In the genomic region with DNA sequence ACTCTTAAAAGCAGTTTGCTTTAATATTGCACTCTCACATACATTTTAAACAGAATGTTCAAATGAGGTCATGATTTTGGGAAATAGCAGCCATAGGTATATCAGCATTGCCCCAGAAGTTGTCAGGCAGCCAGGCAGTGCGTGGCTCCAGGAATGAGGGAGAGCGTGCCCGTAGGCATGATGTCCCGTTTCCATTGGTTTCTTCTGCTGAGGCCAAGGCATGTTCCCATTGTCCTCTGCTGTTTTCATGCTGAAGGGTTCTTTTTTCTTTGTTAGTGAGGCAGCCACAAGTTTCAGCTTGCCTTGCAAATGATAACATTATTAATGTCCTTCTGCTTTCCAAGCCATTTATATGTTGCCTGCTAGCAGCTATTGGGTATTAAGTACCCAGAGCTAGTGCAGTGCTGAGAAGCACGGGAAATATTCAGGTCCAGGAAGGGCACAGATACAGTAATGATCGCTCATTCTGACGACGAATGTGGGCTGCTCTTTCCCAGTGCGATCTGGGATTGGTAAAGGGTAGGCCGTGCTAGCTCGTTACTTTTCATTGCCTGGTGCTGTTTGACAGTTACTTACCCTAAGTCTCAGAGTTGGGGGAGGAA, we compare ENCODE assay signal across 22 mouse cellular contexts.
A peak's percentile ranks its signal among the peaks of the same experiment; 100 is the strongest.
DNase-seq lines count a peak whose midpoint lies in the region; ATAC-seq and TF ChIP-seq lines count a peak whose summit lies in the region.
"Had no signal": no experiment of that assay in that cellular context is flagged by ENCODE, and none has a peak within 500 bp of the region (broad histone marks: within the 10 kb centered on the region; RNA-seq: fewer than 3 reads in every experiment).

No protein-coding gene starts in this region.

- TF ChIP-seq CTCF in brain, embryonic 14.5 days (IDR thresholded peaks at IDR 0.05; ENCODE audit: borderline replicate concordance, extremely low read depth, insufficient read depth, insufficient read length) = no peak
- no peak for TF ChIP-seq CTCF in hindbrain, postnatal 0 days (IDR thresholded peaks at IDR 0.05; ENCODE audit: low read depth)

- no peaks in the 10 kb centered on the region for H3K36me3 ChIP-seq in forebrain, embryonic 14.5 days (ENCODE audit: control insufficient read depth, insufficient read depth, low read length)
- H3K36me3 ChIP-seq in forebrain, embryonic 10.5 days (replicated peaks) = peaks cover 35% of the 10 kb centered on the region
- no peaks in the 10 kb centered on the region for H3K36me3 ChIP-seq in hindbrain, postnatal 0 days (ENCODE audit: insufficient read depth, low read length)
- no peaks in the 10 kb centered on the region for H3K36me3 ChIP-seq in kidney, embryonic 16.5 days (ENCODE audit: insufficient read depth, low read length)
- peaks cover 41% of the 10 kb centered on the region for H3K36me3 ChIP-seq in limb, embryonic 10.5 days
- H3K36me3 ChIP-seq: heart, embryonic 15.5 days had no signal

- ATAC-seq in forebrain, embryonic 14.5 days = 0 out of 2 replicates have a peak, but pooled peaks have one; percentile 32
- peak; percentile 72 for ATAC-seq in hindbrain, postnatal 0 days
- ATAC-seq in kidney, embryonic 16.5 days (ENCODE audit: low FRiP score, low TSS enrichment) = no peak
- ATAC-seq: liver, embryonic 12.5 days had no signal

- TF ChIP-seq POLR2A in brain, embryonic 14.5 days (IDR thresholded peaks at IDR 0.05; ENCODE audit: borderline replicate concordance, extremely low read depth, insufficient read depth, insufficient read length, poor library complexity, severe bottlenecking) = no peak

- H3K9me3 ChIP-seq in forebrain, embryonic 14.5 days (replicated peaks; ENCODE audit: control insufficient read depth, low read length) = no peaks in the 10 kb centered on the region
- H3K9me3 ChIP-seq in forebrain, embryonic 10.5 days = no peaks in the 10 kb centered on the region
- H3K9me3 ChIP-seq in hindbrain, postnatal 0 days (ENCODE audit: low read length) = no peaks in the 10 kb centered on the region
- peaks cover 5% of the 10 kb centered on the region; the same call in 1 of the 2 replicates for H3K9me3 ChIP-seq in kidney, embryonic 16.5 days (ENCODE audit: low read length)
- no peaks in the 10 kb centered on the region for H3K9me3 ChIP-seq in limb, embryonic 10.5 days (replicated peaks)
- H3K9me3 ChIP-seq: embryonic facial prominence, embryonic 10.5 days; heart, embryonic 15.5 days; limb, embryonic 13.5 days; liver, embryonic 12.5 days; midbrain, embryonic 12.5 days had no signal

- 75% methylated on average over 11 of the region's 11 CpGs for WGBS in forebrain, embryonic 14.5 days
- WGBS in forebrain, embryonic 10.5 days = 95% methylated on average over 11 of the region's 11 CpGs
- WGBS in hindbrain, postnatal 0 days = 59% methylated on average over 11 of the region's 11 CpGs
- WGBS in kidney, embryonic 16.5 days = 96% methylated on average over 11 of the region's 11 CpGs
- WGBS in limb, embryonic 10.5 days = 95% methylated on average over 11 of the region's 11 CpGs

- no peak overlapping the region for H3K4me3 ChIP-seq in forebrain, embryonic 14.5 days (ENCODE audit: low read depth, low read length)
- H3K4me3 ChIP-seq in forebrain, embryonic 10.5 days = no peak overlapping the region
- H3K4me3 ChIP-seq in hindbrain, postnatal 0 days (ENCODE audit: low read length) = no peak overlapping the region
- no peak overlapping the region for H3K4me3 ChIP-seq in kidney, embryonic 16.5 days (ENCODE audit: low read length)
- no peak overlapping the region for H3K4me3 ChIP-seq in limb, embryonic 10.5 days
- H3K4me3 ChIP-seq: embryonic facial prominence, embryonic 10.5 days; heart, embryonic 15.5 days; limb, embryonic 13.5 days; liver, embryonic 12.5 days; midbrain, embryonic 12.5 days; myocyte had no signal

- H3K27ac ChIP-seq in forebrain, embryonic 14.5 days (ENCODE audit: low read depth, low read length) = no peak overlapping the region
- no peak overlapping the region for H3K27ac ChIP-seq in forebrain, embryonic 10.5 days
- peak overlapping the region; percentile 22; the same call in 1 of the 2 replicates for H3K27ac ChIP-seq in hindbrain, postnatal 0 days
- H3K27ac ChIP-seq in kidney, embryonic 16.5 days (ENCODE audit: low read length) = no peak overlapping the region
- no peak overlapping the region for H3K27ac ChIP-seq in limb, embryonic 10.5 days
- H3K27ac ChIP-seq: embryonic facial prominence, embryonic 10.5 days; heart, embryonic 15.5 days; limb, embryonic 13.5 days; liver, embryonic 12.5 days; midbrain, embryonic 12.5 days had no signal

- peak; percentile 51 for DNase-seq in forebrain, embryonic 14.5 days (ENCODE audit: low spot score)
- no peak for DNase-seq in forebrain, embryonic 10.5 days (ENCODE audit: extremely low spot score, low spot score)
- peak; percentile 22 to 29 for DNase-seq in layer of hippocampus, postnatal 10 days (ENCODE audit: low spot score in 2 of 2)
- DNase-seq in layer of hippocampus, adult 18-20 months (ENCODE audit: low spot score in 2 of 2) = no peak
- DNase-seq in brain, embryonic 14.5 days (ENCODE audit: low read depth) = peak; percentile 64
- DNase-seq in hindbrain, postnatal 0 days (ENCODE audit: low spot score) = peak; percentile 58
- no peak for DNase-seq in limb, embryonic 10.5 days (ENCODE audit: low spot score)
- DNase-seq: adrenal gland, postnatal 14 days; cerebellum, adult 11 months; gastrocnemius, postnatal 25 days; heart, postnatal 36 days; kidney, adult 2 months; kidney, postnatal 10 days; lung, adult 18-20 months; lung, postnatal 10 days had no signal

- no peak overlapping the region for H3K9ac ChIP-seq in forebrain, embryonic 14.5 days (ENCODE audit: low read length)
- H3K9ac ChIP-seq in hindbrain, postnatal 0 days (replicated peaks; ENCODE audit: low read length) = no peak overlapping the region
- H3K9ac ChIP-seq in kidney, embryonic 16.5 days (replicated peaks; ENCODE audit: low read length) = no peak overlapping the region
- H3K9ac ChIP-seq: heart, embryonic 15.5 days; limb, embryonic 13.5 days; liver, embryonic 12.5 days; midbrain, embryonic 12.5 days had no signal

- no peaks in the 10 kb centered on the region for H3K4me1 ChIP-seq in forebrain, embryonic 14.5 days (ENCODE audit: control insufficient read depth, insufficient read depth, low read length)
- no peaks in the 10 kb centered on the region for H3K4me1 ChIP-seq in forebrain, embryonic 10.5 days
- H3K4me1 ChIP-seq in hindbrain, postnatal 0 days (ENCODE audit: insufficient read depth, low read length) = no peaks in the 10 kb centered on the region
- no peaks in the 10 kb centered on the region for H3K4me1 ChIP-seq in kidney, embryonic 16.5 days (ENCODE audit: insufficient read depth, low read length)
- H3K4me1 ChIP-seq in limb, embryonic 10.5 days = no peaks in the 10 kb centered on the region
- H3K4me1 ChIP-seq: embryonic facial prominence, embryonic 10.5 days; heart, embryonic 15.5 days; liver, embryonic 12.5 days; midbrain, embryonic 12.5 days had no signal

- H3K4me2 ChIP-seq in forebrain, embryonic 14.5 days (ENCODE audit: low read length) = no peak overlapping the region
- H3K4me2 ChIP-seq in hindbrain, postnatal 0 days (ENCODE audit: low read depth, low read length) = no peak overlapping the region
- no peak overlapping the region for H3K4me2 ChIP-seq in kidney, embryonic 16.5 days (replicated peaks; ENCODE audit: low read depth, low read length)
- H3K4me2 ChIP-seq: heart, embryonic 15.5 days; limb, embryonic 13.5 days; liver, embryonic 12.5 days; midbrain, embryonic 12.5 days had no signal

- no peaks in the 10 kb centered on the region for H3K27me3 ChIP-seq in forebrain, embryonic 14.5 days (replicated peaks; ENCODE audit: control insufficient read depth, insufficient read depth, low read length)
- no peaks in the 10 kb centered on the region for H3K27me3 ChIP-seq in forebrain, embryonic 10.5 days (ENCODE audit: poor library complexity, severe bottlenecking)
- H3K27me3 ChIP-seq in hindbrain, postnatal 0 days (ENCODE audit: insufficient read depth, low read length) = no peaks in the 10 kb centered on the region
- no peaks in the 10 kb centered on the region for H3K27me3 ChIP-seq in kidney, embryonic 16.5 days (ENCODE audit: insufficient read depth, low read length)
- H3K27me3 ChIP-seq in limb, embryonic 10.5 days (ENCODE audit: low read depth, poor library complexity, severe bottlenecking) = no peaks in the 10 kb centered on the region
- H3K27me3 ChIP-seq: heart, embryonic 15.5 days; limb, embryonic 13.5 days; liver, embryonic 12.5 days; midbrain, embryonic 12.5 days had no signal

Comparison
In these comparisons a context has a peak if more than half of its experiments do, and no peak if none do; other contexts are left out.
1. DNase-seq: peak in forebrain, embryonic 14.5 days (single experiment), layer of hippocampus, postnatal 10 days (2 of 2), brain, embryonic 14.5 days (single experiment) and hindbrain, postnatal 0 days (single experiment); none in forebrain, embryonic 10.5 days (single experiment), layer of hippocampus, adult 18-20 months (0 of 2) and limb, embryonic 10.5 days (single experiment).